Mouse (Mus musculus) hindbrain, embryonic 14.5 days (tissue): Measurements from ENCODE around the gene Mrps24. TPM values are rescaled to one million over a fixed set of nuclear protein-coding genes. Genes with fewer than 3 reads are reported as not detected.
A peak's percentile ranks its signal among the peaks of the same experiment; 100 is the strongest.

ENCODE experiments used
- ATAC-seq: fragments of 200-750 bp; cut with Nextera tagmentation; 2 replicates; pipeline ENCODE4 v1.8.0; 2017; ENCODE audit warnings: moderate number of reproducible peaks, mild to moderate bottlenecking, moderate TSS enrichment, moderate library complexity; ENCODE audit not compliant: low FRiP score
- DNase-seq: peaks from one replicate; pipeline ENCODE4 v3.0.0-alpha.2; 2015; ENCODE audit warnings: low spot score
- H3K27ac ChIP-seq: fragments of 300-500 bp; sonication (generic); 2 replicates; pipeline ENCODE4 v1.5.1; 2014; ENCODE audit warnings: mild to moderate bottlenecking, moderate library complexity
- H3K27me3 ChIP-seq: fragments of 300-500 bp; sonication (generic); 2 replicates; pipeline ENCODE4 v1.6.1; 2014; ENCODE audit warnings: mild to moderate bottlenecking, low read length, mixed read lengths; ENCODE audit not compliant: control insufficient read depth, insufficient read depth
- H3K36me3 ChIP-seq: fragments of 300-500 bp; sonication (generic); replicated peaks from 2 replicates; pipeline ENCODE4 v1.6.1; 2014; ENCODE audit not compliant: control insufficient read depth, insufficient read depth
- H3K4me1 ChIP-seq: fragments of 300-500 bp; sonication (generic); replicated peaks from 2 replicates; pipeline ENCODE4 v1.6.1; 2014; ENCODE audit warnings: antibody characterized with exemption, low read length, mixed read lengths; ENCODE audit not compliant: control insufficient read depth, insufficient read depth
- H3K4me2 ChIP-seq: fragments of 300-500 bp; sonication (generic); replicated peaks from 2 replicates; pipeline ENCODE4 v1.6.1; 2014; ENCODE audit warnings: mild to moderate bottlenecking, moderate library complexity
- H3K4me3 ChIP-seq: fragments of 300-500 bp; sonication (generic); replicated peaks from 2 replicates; pipeline ENCODE4 v1.5.1; 2014; ENCODE audit warnings: mild to moderate bottlenecking, low read length
- H3K9ac ChIP-seq: fragments of 300-500 bp; sonication (generic); 2 replicates; pipeline ENCODE4 v1.6.1; 2014
- H3K9me3 ChIP-seq: fragments of 300-500 bp; sonication (generic); 2 replicates; pipeline ENCODE4 v1.6.1; 2016; ENCODE audit warnings: low read length; ENCODE audit not compliant: control insufficient read depth
- WGBS: fragments of 180-500 bp; shearing (Covaris S2); extraction: QIAGEN DNeasy Blood & Tissue Kit; methylation state at CpG from one replicate; pipeline ENCODE4 v1.1.7; 2014; 5-methylcytosine and 5-hydroxymethylcytosine counted together
- polyA plus RNA-seq: library from polyadenylated mRNA; unstranded; fragments of >200 nt; fragmentation: Nextera tagmentation; extraction: Ambion mirVana; gene quantifications from 2 replicates; pipeline ENCODE4 v1.2.1, GENCODE M21; 2014

Gene Mrps24
- 186 and 224 TPM in 2 replicates for polyA plus RNA-seq

- H3K27me3 ChIP-seq: no peaks in the 10 kb centered on the region
- peaks cover 45% of the 10 kb centered on the region for H3K36me3 ChIP-seq
- no peaks in the 10 kb centered on the region for H3K9me3 ChIP-seq
- H3K4me2 ChIP-seq: no peak within 1 kb of the TSS
- no peak within 1 kb of the TSS for H3K9ac ChIP-seq
- ATAC-seq (no peak), DNase-seq (no peak)
- 82% methylated on average over 14 of the region's 14 CpGs for WGBS
- no peak within 1 kb of the TSS for H3K27ac ChIP-seq
- H3K4me1 ChIP-seq: no peaks in the 10 kb centered on the region
- H3K4me3 ChIP-seq: no peak within 1 kb of the TSS
Observed at GRCm38 (mm10) chr11:5715630-5716105, at the start of gene Mrps24. Mrps24 (minus strand) TSS chr11:5715680.

GRCm38 (mm10) chr11:5762633-5762982 lies 47.1 kb upstream of the Mrps24 start:
- H3K27me3 ChIP-seq: no peaks in the 10 kb centered on the region
- ATAC-seq (peak; percentile 47; the same call in 1 of the 2 replicates), DNase-seq (no peak)
- peak overlapping the region; percentile 93 for H3K27ac ChIP-seq
- peak overlapping the region; percentile 65 for H3K4me3 ChIP-seq
- no peaks in the 10 kb centered on the region for H3K36me3 ChIP-seq
- peaks cover 8% of the 10 kb centered on the region; the same call in 1 of the 2 replicates for H3K4me1 ChIP-seq
- H3K4me2 ChIP-seq: peak overlapping the region; percentile 69
- 22% methylated on average over 6 of the region's 6 CpGs for WGBS
- H3K9ac ChIP-seq: peak overlapping the region; percentile 83
- H3K9me3 ChIP-seq: no peaks in the 10 kb centered on the region

GRCm38 (mm10) chr11:5761820-5762632 lies 46.5 kb upstream of the Mrps24 start, which contains the start of gene Urgcp:
Urgcp (minus strand) TSS chr11:5762376.
- peak within 1 kb of the TSS; percentile 69 for H3K4me2 ChIP-seq
- DNase-seq (peak; percentile 97), ATAC-seq (peak; percentile 97)
- peak within 1 kb of the TSS; percentile 93 for H3K27ac ChIP-seq
- peaks cover 8% of the 10 kb centered on the region; the same call in 1 of the 2 replicates for H3K4me1 ChIP-seq
- H3K9ac ChIP-seq: peak within 1 kb of the TSS; percentile 83
- H3K36me3 ChIP-seq: no peaks in the 10 kb centered on the region
- H3K9me3 ChIP-seq: no peaks in the 10 kb centered on the region
- no peaks in the 10 kb centered on the region for H3K27me3 ChIP-seq
- H3K4me3 ChIP-seq: peak within 1 kb of the TSS; percentile 65
- WGBS: under 1% methylated on average over 68 of the region's 68 CpGs

GRCm38 (mm10) chr11:5753755-5754154 lies 38.3 kb upstream of the Mrps24 start:
- Histone ChIP-seq H3K9me3 (0 out of 2 replicates have a peak, but pooled peaks cover 9% of the 10 kb centered on the region), H3K4me1 (no peaks in the 10 kb centered on the region), H3K27me3 (no peaks in the 10 kb centered on the region), H3K4me3 (no peak overlapping the region), H3K4me2 (no peak overlapping the region), H3K36me3 (no peaks in the 10 kb centered on the region), H3K9ac (no peak overlapping the region), H3K27ac (no peak overlapping the region)
- DNase-seq: no peak
- WGBS: 94% methylated on average over 2 of the region's 2 CpGs
- ATAC-seq: no peak

- Histone ChIP-seq H3K9me3 (no peaks in the 10 kb centered on the region), H3K4me2 (no peak overlapping the region), H3K4me3 (no peak overlapping the region), H3K9ac (no peak overlapping the region), H3K27ac (no peak overlapping the region), H3K27me3 (no peaks in the 10 kb centered on the region), H3K36me3 (no peaks in the 10 kb centered on the region), H3K4me1 (peaks cover 6% of the 10 kb centered on the region; the same call in 1 of the 2 replicates)
- ATAC-seq (no peak), DNase-seq (no peak)
- WGBS: 80% methylated on average over 2 of the region's 2 CpGs
Observed at GRCm38 (mm10) chr11:5744951-5745350, 29.5 kb upstream of the Mrps24 start.

GRCm38 (mm10) chr11:5742106-5742505 lies 26.6 kb upstream of the Mrps24 start:
- Histone ChIP-seq H3K27ac (no peak overlapping the region), H3K9ac (no peak overlapping the region), H3K36me3 (no peaks in the 10 kb centered on the region), H3K4me2 (no peak overlapping the region), H3K4me3 (no peak overlapping the region), H3K4me1 (peaks cover 11% of the 10 kb centered on the region), H3K9me3 (no peaks in the 10 kb centered on the region), H3K27me3 (no peaks in the 10 kb centered on the region)
- no peak for ATAC-seq
- WGBS: 76% methylated on average over 7 of the region's 7 CpGs
- DNase-seq: no peak

- H3K36me3 ChIP-seq: no peaks in the 10 kb centered on the region
- peak overlapping the region; percentile 79 for H3K27ac ChIP-seq
- peak overlapping the region; percentile 91 for H3K4me2 ChIP-seq
- peak; percentile 72 for DNase-seq
- H3K27me3 ChIP-seq: no peaks in the 10 kb centered on the region
- H3K4me3 ChIP-seq: peak overlapping the region; percentile 93
- WGBS: 1% methylated on average over 46 of the region's 50 CpGs
- ATAC-seq: peak; percentile 92
- H3K4me1 ChIP-seq: peaks cover 11% of the 10 kb centered on the region
- H3K9ac ChIP-seq: peak overlapping the region; percentile 98
- H3K9me3 ChIP-seq: no peaks in the 10 kb centered on the region
Observed at GRCm38 (mm10) chr11:5740965-5741627, 25.6 kb upstream of the Mrps24 start.

GRCm38 (mm10) chr11:5740599-5740964 lies 25.1 kb upstream of the Mrps24 start:
- Histone ChIP-seq H3K27ac (peak overlapping the region; percentile 79), H3K9ac (peak overlapping the region; percentile 98), H3K27me3 (no peaks in the 10 kb centered on the region), H3K4me1 (peaks cover 11% of the 10 kb centered on the region), H3K4me2 (peak overlapping the region; percentile 91), H3K9me3 (no peaks in the 10 kb centered on the region), H3K4me3 (peak overlapping the region; percentile 93), H3K36me3 (no peaks in the 10 kb centered on the region)
- under 1% methylated on average over 26 of the region's 26 CpGs for WGBS
- peak; percentile 41 for DNase-seq
- ATAC-seq: peak; percentile 59; the same call in 1 of the 2 replicates

- ATAC-seq (no peak), DNase-seq (no peak)
- WGBS: 53% methylated on average over 3 of the region's 3 CpGs
- Histone ChIP-seq H3K27ac (no peak overlapping the region), H3K4me2 (peak overlapping the region; percentile 91), H3K36me3 (no peaks in the 10 kb centered on the region), H3K4me3 (peak overlapping the region; percentile 93), H3K9ac (peak overlapping the region; percentile 16; the same call in 1 of the 2 replicates), H3K9me3 (no peaks in the 10 kb centered on the region), H3K4me1 (peaks cover 11% of the 10 kb centered on the region), H3K27me3 (no peaks in the 10 kb centered on the region)
Observed at GRCm38 (mm10) chr11:5739846-5740245, 24.4 kb upstream of the Mrps24 start.
